Mouse (Mus musculus) liver, embryonic 11.5 days (tissue): Measurements from ENCODE around the gene Bace1. TPM values are rescaled to one million over a fixed set of nuclear protein-coding genes. Genes with fewer than 3 reads are reported as not detected.

Experiments used
- ATAC-seq: fragments of 200-750 bp; cut with Nextera tagmentation; replicated peaks from 2 replicates; pipeline ENCODE4 v1.8.0; 2017; ENCODE audit warnings: moderate number of reproducible peaks, mild to moderate bottlenecking, moderate TSS enrichment, moderate library complexity; ENCODE audit not compliant: low FRiP score
- DNase-seq: peaks from one replicate; pipeline ENCODE4 v3.0.0-alpha.2; 2017; ENCODE audit warnings: low spot score
- H3K27ac ChIP-seq: fragments of 300-500 bp; sonication (generic); 2 replicates; pipeline ENCODE4 v1.5.1; 2014; ENCODE audit warnings: mild to moderate bottlenecking, low read depth, low read length, control low read depth
- H3K27me3 ChIP-seq: fragments of 300-500 bp; sonication (generic); replicated peaks from 2 replicates; pipeline ENCODE4 v1.6.1; 2014; ENCODE audit warnings: low read length, mixed read lengths; ENCODE audit not compliant: control insufficient read depth, insufficient read depth
- H3K36me3 ChIP-seq: fragments of 300-500 bp; sonication (generic); 2 replicates; pipeline ENCODE4 v1.6.1; 2014; ENCODE audit warnings: mild to moderate bottlenecking, low read length, moderate library complexity, mixed read lengths; ENCODE audit not compliant: control insufficient read depth, insufficient read depth
- H3K4me1 ChIP-seq: fragments of 300-500 bp; sonication (generic); replicated peaks from 2 replicates; pipeline ENCODE4 v1.6.1; 2014; ENCODE audit warnings: low read length, mixed read lengths; ENCODE audit not compliant: control insufficient read depth, insufficient read depth
- H3K4me2 ChIP-seq: fragments of 300-500 bp; sonication (generic); 2 replicates; pipeline ENCODE4 v1.6.1; 2014; ENCODE audit warnings: mild to moderate bottlenecking, control low read depth, moderate library complexity
- H3K4me3 ChIP-seq: fragments of 300-500 bp; sonication (generic); 2 replicates; pipeline ENCODE4 v1.5.1; 2014; ENCODE audit warnings: low read depth, low read length, control low read depth
- H3K9ac ChIP-seq: fragments of 300-500 bp; sonication (generic); 2 replicates; pipeline ENCODE4 v1.6.1; 2014; ENCODE audit warnings: low read depth, low read length, control low read depth
- H3K9me3 ChIP-seq: fragments of 300-500 bp; sonication (generic); 2 replicates; pipeline ENCODE4 v1.6.1; 2016; ENCODE audit warnings: low read length, inconsistent platforms, mixed read lengths; ENCODE audit not compliant: control insufficient read depth
- WGBS: fragments of 180-500 bp; shearing (Covaris S2); extraction: QIAGEN DNeasy Blood & Tissue Kit; methylation state at CpG from one replicate; pipeline ENCODE4 v1.1.7; 2014; 5-methylcytosine and 5-hydroxymethylcytosine counted together
- polyA plus RNA-seq: library from polyadenylated mRNA; unstranded; fragments of >200 nt; fragmentation: Nextera tagmentation; extraction: Ambion mirVana; gene quantifications from 2 replicates; pipeline ENCODE4 v1.2.1, GENCODE M21; 2014

The Bace1 gene
- 12.9 and 14.6 TPM in 2 replicates for polyA plus RNA-seq

DNA sequence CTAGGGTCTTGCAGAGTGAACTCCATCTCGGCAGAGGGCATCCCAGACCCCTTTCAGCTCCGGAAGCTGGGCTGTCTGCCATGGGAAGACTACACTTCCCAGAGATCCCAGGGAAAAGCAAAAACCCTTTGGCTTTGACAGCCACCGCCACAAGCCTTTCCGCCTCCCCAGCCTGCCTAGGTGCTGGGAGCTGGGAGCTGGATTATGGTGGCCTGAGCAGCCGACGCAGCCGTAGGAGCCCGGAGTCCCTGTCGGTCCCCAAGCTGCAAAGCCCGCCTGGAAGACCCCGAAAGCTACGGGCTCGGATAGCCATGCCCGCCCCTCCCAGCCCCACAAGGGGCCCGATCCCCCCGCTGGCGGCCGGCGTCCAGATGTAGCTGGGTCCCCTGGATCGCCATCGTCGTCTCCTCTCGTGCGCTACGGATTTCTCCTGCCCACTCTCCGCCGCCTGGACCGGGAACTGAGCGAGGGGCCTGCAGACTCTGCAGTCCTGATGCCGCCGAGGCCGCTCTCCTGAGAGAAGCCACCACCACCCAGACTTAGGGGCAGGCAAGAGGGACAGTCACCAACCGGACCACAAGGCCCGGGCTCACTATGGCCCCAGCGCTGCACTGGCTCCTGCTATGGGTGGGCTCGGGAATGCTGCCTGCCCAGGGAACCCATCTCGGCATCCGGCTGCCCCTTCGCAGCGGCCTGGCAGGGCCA lies at the start of gene Bace1:
TSS of gene Bace1 (plus strand) at position 147 of the 705 bp plus-strand sequence.
- no peaks in the 10 kb centered on the region for H3K9me3 ChIP-seq
- peaks cover 17% of the 10 kb centered on the region for H3K4me1 ChIP-seq
- H3K4me2 ChIP-seq, result peak within 1 kb of the TSS; percentile 88
- peak; percentile 56 for DNase-seq
- WGBS, result 2% methylated on average over 39 of the region's 40 CpGs
- H3K36me3 ChIP-seq, result no peaks in the 10 kb centered on the region
- H3K4me3 ChIP-seq, result peak within 1 kb of the TSS; percentile 71
- peak; percentile 71 for ATAC-seq
- H3K27me3 ChIP-seq, result 0 out of 2 replicates have a peak, but pooled peaks cover 6% of the 10 kb centered on the region
- H3K9ac ChIP-seq, result peak within 1 kb of the TSS; percentile 71
- peak within 1 kb of the TSS; percentile 52 for H3K27ac ChIP-seq

- Histone ChIP-seq H3K9ac (no peak overlapping the region), H3K9me3 (no peaks in the 10 kb centered on the region), H3K36me3 (no peaks in the 10 kb centered on the region; the same call in 1 of the 2 replicates), H3K27ac (no peak overlapping the region), H3K27me3 (no peaks in the 10 kb centered on the region), H3K4me1 (peaks cover 4% of the 10 kb centered on the region), H3K4me3 (no peak overlapping the region), H3K4me2 (no peak overlapping the region)
- DNase-seq (no peak), ATAC-seq (no peak)
- WGBS, result 76% methylated on average over 8 of the region's 8 CpGs
Measured at GRCm38 (mm10) chr9:45791456-45792142, 46.8 kb upstream of the Bace1 start.

DNA sequence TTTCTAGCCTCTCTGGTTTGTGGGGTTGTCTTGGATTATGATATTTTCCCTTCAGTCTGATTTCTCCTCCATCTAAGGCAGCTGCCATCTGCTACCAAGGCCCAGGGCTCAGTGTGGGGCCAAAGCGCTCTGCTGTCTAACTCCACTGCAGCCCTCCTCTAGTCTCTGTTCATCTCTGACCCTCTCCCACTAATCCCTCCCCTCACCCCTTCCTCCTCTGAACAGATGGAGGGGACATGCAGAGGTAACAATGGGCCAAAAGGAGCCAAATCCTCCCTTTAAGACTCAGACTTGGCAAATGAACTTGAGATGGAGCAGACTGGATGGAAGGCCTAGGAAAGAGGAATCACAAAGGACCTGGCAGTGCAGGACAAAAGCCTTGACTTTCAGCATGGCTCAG lies 46.1 kb upstream of the Bace1 start:
- Histone ChIP-seq H3K27me3 (no peaks in the 10 kb centered on the region), H3K4me3 (no peak overlapping the region), H3K9me3 (no peaks in the 10 kb centered on the region), H3K4me2 (no peak overlapping the region), H3K9ac (no peak overlapping the region), H3K27ac (no peak overlapping the region), H3K36me3 (no peaks in the 10 kb centered on the region; the same call in 1 of the 2 replicates), H3K4me1 (peaks cover 2% of the 10 kb centered on the region)
- DNase-seq (no peak), ATAC-seq (no peak)
- WGBS, result 83% methylated on average over 1 of the region's 1 CpGs

DNA sequence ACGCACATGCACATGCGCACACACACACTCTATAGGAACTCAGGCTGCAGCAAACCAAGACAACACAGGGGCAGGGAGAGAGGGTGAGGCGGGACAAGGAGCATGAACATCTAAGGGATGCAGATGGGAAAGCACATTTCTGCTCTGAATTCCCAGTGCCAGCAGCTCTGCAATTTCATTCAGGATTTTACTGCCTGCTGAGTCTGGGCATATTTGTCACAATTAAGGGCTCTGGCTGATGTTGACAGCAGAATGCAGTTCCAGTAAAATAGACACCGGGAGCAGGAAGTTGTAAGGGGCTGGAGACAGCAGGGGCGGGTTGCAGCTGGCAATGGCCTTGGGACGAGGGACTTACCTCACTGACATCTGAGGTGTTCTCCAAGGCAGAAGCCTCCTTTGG lies 44.7 kb upstream of the Bace1 start:
- no peak for ATAC-seq
- H3K27me3 ChIP-seq, result no peaks in the 10 kb centered on the region
- H3K36me3 ChIP-seq, result no peaks in the 10 kb centered on the region; the same call in 1 of the 2 replicates
- H3K4me1 ChIP-seq, result no peaks in the 10 kb centered on the region
- no peaks in the 10 kb centered on the region for H3K9me3 ChIP-seq
- no peak overlapping the region for H3K4me3 ChIP-seq
- WGBS, result 84% methylated on average over 6 of the region's 6 CpGs
- no peak overlapping the region for H3K27ac ChIP-seq
- no peak for DNase-seq
- no peak overlapping the region for H3K4me2 ChIP-seq
- no peak overlapping the region for H3K9ac ChIP-seq

GRCm38 (mm10) chr9:45795722-45796121 lies 42.7 kb upstream of the Bace1 start:
- no peaks in the 10 kb centered on the region for H3K27me3 ChIP-seq

DNA sequence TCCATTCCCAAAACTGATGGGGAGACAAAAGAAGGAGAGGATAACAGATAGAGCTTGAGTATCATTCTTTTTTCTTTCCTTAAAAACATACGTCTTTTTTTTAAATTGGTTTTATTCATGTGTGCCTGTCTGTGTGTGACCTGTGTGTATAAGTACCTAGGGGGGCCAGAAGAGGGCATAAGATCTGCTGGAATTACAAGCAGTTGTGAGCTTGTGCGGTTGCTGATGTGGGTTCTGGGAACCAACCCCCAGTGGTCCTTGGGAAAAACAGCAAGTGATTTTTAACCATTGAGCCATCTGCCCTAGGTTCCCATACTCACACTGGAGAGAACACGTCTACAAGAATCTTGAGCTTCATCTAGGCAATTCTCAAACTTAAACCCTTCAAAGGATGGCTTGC lies 41.1 kb upstream of the Bace1 start:
- Histone ChIP-seq H3K36me3 (no peaks in the 10 kb centered on the region; the same call in 1 of the 2 replicates), H3K4me2 (no peak overlapping the region), H3K4me3 (no peak overlapping the region), H3K4me1 (no peaks in the 10 kb centered on the region), H3K9ac (no peak overlapping the region), H3K27me3 (no peaks in the 10 kb centered on the region), H3K27ac (no peak overlapping the region), H3K9me3 (no peaks in the 10 kb centered on the region)
- ATAC-seq (no peak), DNase-seq (no peak)
- 68% methylated on average over 3 of the region's 3 CpGs for WGBS

More at GRCm38 (mm10) chr9:45795722-45796121, 42.7 kb upstream of the Bace1 start:
- Histone ChIP-seq H3K27ac (no peak overlapping the region), H3K9me3 (no peaks in the 10 kb centered on the region), H3K4me3 (no peak overlapping the region), H3K4me1 (no peaks in the 10 kb centered on the region), H3K4me2 (no peak overlapping the region), H3K36me3 (no peaks in the 10 kb centered on the region; the same call in 1 of the 2 replicates), H3K9ac (no peak overlapping the region)
- ATAC-seq (no peak), DNase-seq (no peak)
- 74% methylated on average over 5 of the region's 5 CpGs for WGBS

- ATAC-seq (no peak), DNase-seq (no peak)
- no peak overlapping the region for H3K27ac ChIP-seq
- H3K27me3 ChIP-seq, result no peaks in the 10 kb centered on the region
- H3K4me3 ChIP-seq, result no peak overlapping the region
- H3K9me3 ChIP-seq, result no peaks in the 10 kb centered on the region
- 30% methylated on average over 13 of the region's 13 CpGs for whole genome bisulfite sequencing
- peaks cover 4% of the 10 kb centered on the region; the same call in 1 of the 2 replicates for H3K4me1 ChIP-seq
- H3K4me2 ChIP-seq, result no peak overlapping the region
- no peaks in the 10 kb centered on the region; the same call in 1 of the 2 replicates for H3K36me3 ChIP-seq
- 0 out of 2 replicates have a peak overlapping the region, but pooled peaks have one; percentile 1 for H3K9ac ChIP-seq
Measured at GRCm38 (mm10) chr9:45798467-45799164, 39.8 kb upstream of the Bace1 start.

- no peak overlapping the region for H3K27ac ChIP-seq
- H3K9ac ChIP-seq, result no peak overlapping the region
- no peaks in the 10 kb centered on the region; the same call in 1 of the 2 replicates for H3K36me3 ChIP-seq
- H3K4me3 ChIP-seq, result no peak overlapping the region
- DNase-seq (no peak), ATAC-seq (no peak)
- no peaks in the 10 kb centered on the region for H3K27me3 ChIP-seq
- H3K9me3 ChIP-seq, result no peaks in the 10 kb centered on the region
- WGBS, result 75% methylated on average over 8 of the region's 8 CpGs
- no peak overlapping the region for H3K4me2 ChIP-seq
- H3K4me1 ChIP-seq, result peaks cover 8% of the 10 kb centered on the region
Measured at GRCm38 (mm10) chr9:45799402-45799801, 39.0 kb upstream of the Bace1 start.
